Mouse (Mus musculus): ENCODE measurements around the gene Ctdsp2. TPM values are rescaled to one million over a fixed set of nuclear protein-coding genes. Genes with fewer than 3 reads are reported as not detected.

Ctdsp2 gene
- total and polyA plus RNA-seq, 3 experiments: 8.9 to 21.9 (median 20.2) TPM

- no peak for DNase-seq (ENCODE audit: extremely low read depth)
- Histone ChIP-seq H3K4me1 (ENCODE audit: control insufficient read depth in 1 of 2, insufficient read depth in 2 of 2) (no peaks in the 10 kb centered on the region), H3K36me3 (replicated peaks in 1 of 2; ENCODE audit: control insufficient read depth in 1 of 2, insufficient read depth in 1 of 2, low read length in 1 of 2) (no peaks in the 10 kb centered on the region), H3K27me3 (replicated peaks) (peaks cover 2% of the 10 kb centered on the region), H3K4me3 (replicated peaks in 1 of 3; ENCODE audit: low read depth in 2 of 3, low read length in 2 of 3, poor library complexity in 1 of 3) (no peak overlapping the region), H3K9ac (ENCODE audit: insufficient read depth, low read depth) (no peak overlapping the region), H3K9me3 (replicated peaks; ENCODE audit: low read length) (peaks cover 13% of the 10 kb centered on the region), H3K79me2 (replicated peaks; ENCODE audit: control insufficient read depth, extremely low read depth, insufficient read depth, poor library complexity, severe bottlenecking) (no peaks in the 10 kb centered on the region), H3K4me2 (ENCODE audit: insufficient read depth, low read depth, poor library complexity, severe bottlenecking) (no peak overlapping the region), H3K27ac (ENCODE audit: insufficient read depth, low read depth) (no peak overlapping the region)
- in situ Hi-C loops (cut with MboI; ENCODE audit: low pct_ligation_motif_present, low pct_unique_long_range_greater_than_20kb, low sequenced_read_pairs) (no loop called here), dilution Hi-C loops (cut with MboI; ENCODE audit: extremely low pct_ligation_motif_present, extremely low pct_unique_long_range_greater_than_20kb, low sequenced_read_pairs) (no loop called here)
- TF ChIP-seq HCFC1 (IDR thresholded peaks at IDR 0.05; ENCODE audit: low read depth, low read length): no peak
- no peak for TF ChIP-seq GABPA (IDR thresholded peaks at IDR 0.05; ENCODE audit: insufficient replicate concordance, low read depth, low read length)
- TF ChIP-seq ZKSCAN1 (IDR thresholded peaks at IDR 0.05; ENCODE audit: borderline replicate concordance, low read depth, low read length): no peak
- no peak for TF ChIP-seq CHD2 (IDR thresholded peaks at IDR 0.05; ENCODE audit: low read length)
- TF ChIP-seq NRF1 (IDR thresholded peaks at IDR 0.05; ENCODE audit: low read depth, low read length): no peak
- no peak for TF ChIP-seq ZMIZ1 (IDR thresholded peaks at IDR 0.05; ENCODE audit: low read depth, low read length)
- TF ChIP-seq CHD1 (IDR thresholded peaks at IDR 0.05; ENCODE audit: low read depth, low read length): no peak
- no peak for TF ChIP-seq MAZ (IDR thresholded peaks at IDR 0.05; ENCODE audit: low read depth, low read length)
- TF ChIP-seq CTCF (conservative IDR thresholded peaks at IDR 0.05 in 1 of 2, IDR thresholded peaks at IDR 0.05 in 1 of 2; ENCODE audit: low read depth in 2 of 2, low read length in 2 of 2): no peak
- TF ChIP-seq KAT2A (IDR thresholded peaks at IDR 0.05; ENCODE audit: insufficient replicate concordance, low read length): no peak
- TF ChIP-seq POLR2AphosphoS2 (IDR thresholded peaks at IDR 0.05; ENCODE audit: low read depth, low read length): no peak
Measured at GRCm38 (mm10) chr10:126949824-126950223, 28.7 kb upstream of the Ctdsp2 start.

GRCm38 (mm10) chr10:126950572-126950971 is 27.9 kb upstream of the Ctdsp2 start:
- no peak overlapping the region for H3K4me3 ChIP-seq (replicated peaks in 1 of 3; ENCODE audit: low read depth in 2 of 3, low read length in 2 of 3, poor library complexity in 1 of 3)
- no peaks in the 10 kb centered on the region for H3K36me3 ChIP-seq (replicated peaks in 1 of 2; ENCODE audit: control insufficient read depth in 1 of 2, insufficient read depth in 1 of 2, low read length in 1 of 2)
- no peak for DNase-seq (ENCODE audit: extremely low read depth)
- no peak overlapping the region for H3K9ac ChIP-seq (ENCODE audit: insufficient read depth, low read depth)
- H3K4me2 ChIP-seq (ENCODE audit: insufficient read depth, low read depth, poor library complexity, severe bottlenecking): no peak overlapping the region
- no peaks in the 10 kb centered on the region for H3K4me1 ChIP-seq (ENCODE audit: control insufficient read depth in 1 of 2, insufficient read depth in 2 of 2)
- peaks cover 2% of the 10 kb centered on the region for H3K27me3 ChIP-seq (replicated peaks)
- peaks cover 13% of the 10 kb centered on the region for H3K9me3 ChIP-seq (replicated peaks; ENCODE audit: low read length)
- in situ Hi-C loops (cut with MboI; ENCODE audit: low pct_ligation_motif_present, low pct_unique_long_range_greater_than_20kb, low sequenced_read_pairs) (no loop called here), dilution Hi-C loops (cut with MboI; ENCODE audit: extremely low pct_ligation_motif_present, extremely low pct_unique_long_range_greater_than_20kb, low sequenced_read_pairs) (no loop called here)
- no peaks in the 10 kb centered on the region for H3K79me2 ChIP-seq (replicated peaks; ENCODE audit: control insufficient read depth, extremely low read depth, insufficient read depth, poor library complexity, severe bottlenecking)
- TF ChIP-seq GABPA (IDR thresholded peaks at IDR 0.05; ENCODE audit: insufficient replicate concordance, low read depth, low read length) (no peak), ZC3H11A (IDR thresholded peaks at IDR 0.05; ENCODE audit: low read depth, low read length) (no peak), MAFK (IDR thresholded peaks at IDR 0.05; ENCODE audit: insufficient replicate concordance, low read length) (no peak), EP300 (IDR thresholded peaks at IDR 0.05; ENCODE audit: low read length) (no peak), TCF12 (IDR thresholded peaks at IDR 0.05; ENCODE audit: low read depth, low read length) (no peak), RAD21 (IDR thresholded peaks at IDR 0.05; ENCODE audit: low read depth, low read length) (no peak), JUN (IDR thresholded peaks at IDR 0.05; ENCODE audit: insufficient read depth, low read depth, low read length) (no peak), NRF1 (IDR thresholded peaks at IDR 0.05; ENCODE audit: low read depth, low read length) (no peak), ZMIZ1 (IDR thresholded peaks at IDR 0.05; ENCODE audit: low read depth, low read length) (no peak), IRF4 (IDR thresholded peaks at IDR 0.05; ENCODE audit: low read depth, low read length) (no peak), ETS1 (conservative IDR thresholded peaks at IDR 0.05; ENCODE audit: low read depth, low read length) (no peak), MYC (IDR thresholded peaks at IDR 0.05; ENCODE audit: low read depth, low read length) (no peak), USF1 (IDR thresholded peaks at IDR 0.05; ENCODE audit: low read depth, low read length) (no peak), KAT2A (IDR thresholded peaks at IDR 0.05; ENCODE audit: insufficient replicate concordance, low read length) (no peak), ZNF384 (IDR thresholded peaks at IDR 0.05; ENCODE audit: low read depth, low read length) (no peak), NELFE (IDR thresholded peaks at IDR 0.05; ENCODE audit: low read depth, low read length) (no peak), TBP (conservative IDR thresholded peaks at IDR 0.05; ENCODE audit: low read depth, low read length) (no peak)
- H3K27ac ChIP-seq (ENCODE audit: insufficient read depth, low read depth): no peak overlapping the region
